Mouse (Mus musculus): Measurements from ENCODE around the gene Hlcs.

Hlcs gene

DNA sequence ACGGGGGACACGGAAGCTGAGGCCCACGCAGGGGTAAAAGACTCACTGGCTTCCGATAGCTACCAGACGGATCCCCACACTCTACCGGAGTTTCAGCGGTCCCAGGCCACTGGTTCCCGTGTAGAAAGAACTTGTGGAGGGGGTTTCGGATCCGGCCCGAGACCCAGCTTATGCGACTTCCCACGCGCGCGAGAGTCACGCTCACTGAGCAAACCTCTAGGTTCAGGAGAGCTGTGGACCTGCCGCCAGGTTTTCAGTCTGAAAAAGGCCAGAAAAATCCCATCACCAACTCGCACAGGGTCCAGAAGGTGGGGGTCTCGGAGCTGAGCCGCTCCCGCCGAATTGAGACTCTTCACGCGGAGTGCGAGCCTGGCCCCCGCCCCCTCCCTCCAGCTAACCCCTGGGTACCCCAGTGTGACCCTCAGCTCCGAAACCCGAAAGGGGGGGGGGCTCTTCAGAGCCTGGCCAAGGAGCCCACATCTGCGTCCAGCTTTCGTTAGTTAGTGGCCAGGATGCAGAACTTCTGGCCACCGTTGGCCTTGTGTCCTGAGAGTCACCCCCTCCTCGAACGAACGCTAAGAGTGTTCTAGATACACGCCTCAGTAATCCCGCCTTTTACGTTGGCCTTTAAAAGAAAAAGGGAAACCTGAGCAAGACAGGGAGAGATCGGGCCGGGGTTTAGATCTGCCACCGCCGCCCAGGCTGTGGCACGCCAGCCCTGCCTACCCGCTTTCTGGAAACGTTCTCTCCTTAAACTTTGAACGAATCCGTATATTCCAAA is 234.1 kb downstream of the Hlcs start:
- no peak for DNase-seq (ENCODE audit: low spot score in 2 of 2)
